Mouse (Mus musculus): ENCODE measurements at regions not wholly inside any gene's neighbourhood (a gene's known extent, or its start where the extent isn't known, plus 50 kb on each side); places are given as distances from the start of the nearest gene placed in this dataset.

DNA sequence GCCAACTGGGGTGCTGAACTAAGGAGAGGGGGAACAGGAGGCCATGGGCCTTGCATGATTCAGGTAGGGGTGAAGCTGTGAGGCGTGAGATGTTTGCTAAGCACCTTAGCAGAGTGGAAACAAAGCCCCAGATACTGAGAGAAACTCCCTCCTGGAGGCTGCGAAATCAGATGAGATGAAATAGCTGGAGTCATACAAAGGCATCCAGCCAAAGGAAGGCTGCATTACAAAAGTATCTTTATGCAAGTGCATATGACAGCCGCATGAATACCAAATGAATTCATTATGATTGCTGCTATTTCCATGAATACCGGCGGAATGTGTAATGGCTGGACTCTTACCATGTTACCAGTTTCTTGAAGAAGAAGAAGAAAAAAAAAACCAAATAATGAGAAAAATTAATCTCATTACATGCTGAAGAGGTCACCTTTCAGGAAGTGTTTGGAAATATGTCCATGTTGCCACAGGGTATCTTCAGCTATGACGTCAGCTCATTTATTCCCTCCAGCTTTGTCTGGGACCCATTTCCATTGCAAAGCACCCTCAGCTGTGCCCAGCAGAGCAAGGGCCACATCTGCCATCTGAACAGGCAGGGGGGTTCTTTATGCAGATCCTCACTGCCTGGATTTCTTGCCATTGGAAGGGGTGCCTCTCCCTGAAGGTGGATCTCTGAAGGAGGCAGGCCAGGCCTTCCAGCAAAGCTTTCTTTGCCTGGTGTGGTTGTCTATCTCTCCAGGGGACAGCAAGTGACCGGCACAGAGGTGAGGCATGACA lies 551.7 kb upstream of the Mki67 start:
- no peak for DNase-seq (ENCODE audit: low read depth)

DNA sequence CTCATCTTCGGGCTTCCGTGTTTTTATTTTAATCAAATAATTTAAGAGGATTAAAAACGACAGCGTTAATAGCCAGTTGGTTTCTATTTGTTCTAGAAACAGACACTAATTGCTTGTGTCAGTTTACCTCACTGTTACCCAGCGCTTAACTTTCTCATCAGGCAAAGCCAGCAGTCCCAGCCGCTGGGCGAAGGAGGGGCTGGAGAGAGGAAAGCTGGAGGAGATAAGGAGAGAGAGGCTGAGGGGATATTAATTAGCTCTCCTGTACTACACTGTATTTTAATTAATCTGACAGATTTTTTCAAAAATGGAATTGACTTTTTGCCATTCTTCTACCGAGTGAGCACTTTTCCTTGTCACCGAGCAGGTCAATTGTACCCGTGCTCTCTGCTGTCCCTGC lies 559.5 kb upstream of the Mki67 start:
- DNase-seq (ENCODE audit: low read depth): no peak

DNA sequence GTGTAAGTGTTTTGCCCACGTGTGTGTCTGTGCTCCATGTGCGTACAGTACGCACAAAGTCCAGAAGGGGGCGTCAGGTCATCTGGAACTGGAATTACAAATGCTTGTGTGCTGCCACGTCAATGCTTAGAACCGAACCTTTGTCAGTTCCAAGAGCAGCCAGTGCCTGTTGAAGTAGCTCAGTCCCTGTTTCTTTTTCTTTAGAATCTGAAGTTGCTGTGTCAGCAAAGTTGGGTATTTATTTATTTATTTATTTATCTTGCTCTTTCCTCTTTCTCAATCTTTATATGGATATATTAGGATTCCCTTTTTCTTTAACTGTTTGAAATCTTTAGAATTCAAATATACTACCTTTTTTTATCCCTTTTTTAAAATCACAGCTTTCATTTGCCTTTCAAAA lies 567.6 kb upstream of the Mki67 start:
- no peak for DNase-seq (ENCODE audit: low read depth)

DNA sequence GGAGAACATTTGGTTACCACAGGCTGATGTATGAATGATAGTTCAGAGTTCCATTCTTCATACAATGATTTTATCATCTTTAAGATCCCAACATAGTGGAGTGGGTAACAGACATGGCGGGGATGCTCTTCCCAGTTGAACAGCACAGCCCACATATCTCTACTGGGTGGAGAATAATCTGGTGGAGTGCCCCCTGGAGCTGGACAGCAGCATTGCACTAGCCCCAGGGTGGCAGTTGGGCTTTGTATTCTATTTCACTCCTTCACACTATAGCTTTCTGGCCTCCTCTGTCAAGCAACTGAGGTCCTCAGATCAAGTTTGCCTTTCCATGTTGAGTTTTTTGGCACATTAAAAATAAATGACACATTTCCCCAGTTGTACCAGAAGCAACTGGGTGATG lies 569.4 kb upstream of the Mki67 start:
- no peak for DNase-seq (ENCODE audit: low read depth)

DNA sequence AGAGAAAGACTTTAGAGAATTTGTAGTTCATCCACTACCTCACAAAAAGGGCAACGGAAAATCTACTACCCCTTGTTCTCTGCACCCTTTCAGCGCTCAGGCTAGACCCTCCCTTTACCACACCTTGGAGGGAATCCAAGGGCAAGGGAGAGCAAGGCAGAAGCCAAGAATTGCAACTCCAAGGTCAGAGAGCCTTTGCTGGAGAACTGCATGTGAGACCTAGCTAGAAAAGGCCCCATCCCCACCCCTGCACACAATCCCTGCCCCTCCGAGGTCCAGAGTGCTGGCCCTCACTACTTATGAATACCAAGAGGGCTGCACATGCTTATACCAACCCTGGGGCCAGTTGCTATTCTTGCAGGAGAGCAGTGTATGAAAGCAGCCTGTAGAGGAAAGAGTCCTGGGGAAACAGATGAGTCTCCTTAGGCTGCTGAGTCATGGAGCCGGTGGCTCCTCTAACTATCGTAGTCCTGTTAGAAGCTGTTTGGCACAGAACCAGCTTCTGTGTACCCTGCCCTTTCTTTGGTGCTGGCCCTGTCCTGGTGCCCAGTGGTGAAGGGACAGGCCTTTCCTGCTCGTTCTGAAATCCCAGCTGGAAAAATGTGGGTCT lies 577.5 kb upstream of the Mki67 start:
- no peak for DNase-seq (ENCODE audit: low read depth)

DNA sequence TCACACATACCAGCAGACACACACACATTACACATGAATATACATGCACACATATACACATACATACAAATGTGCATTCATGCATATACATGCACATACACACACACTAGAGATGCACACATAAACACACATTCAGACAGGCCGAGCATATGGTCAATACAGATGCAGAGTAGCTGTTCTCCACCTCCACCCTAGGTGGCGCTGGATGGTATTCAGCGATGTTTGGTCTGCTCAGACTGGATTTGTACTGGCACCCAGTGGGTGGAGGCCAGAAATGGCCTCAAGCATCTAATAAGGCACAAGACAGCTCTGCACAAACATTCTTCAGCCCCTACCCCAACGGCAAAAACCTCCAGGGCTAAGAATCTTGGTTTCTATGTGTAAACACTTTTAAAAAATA lies 578.3 kb upstream of the Mki67 start:
- peak; percentile 2 for DNase-seq (ENCODE audit: low read depth)

DNA sequence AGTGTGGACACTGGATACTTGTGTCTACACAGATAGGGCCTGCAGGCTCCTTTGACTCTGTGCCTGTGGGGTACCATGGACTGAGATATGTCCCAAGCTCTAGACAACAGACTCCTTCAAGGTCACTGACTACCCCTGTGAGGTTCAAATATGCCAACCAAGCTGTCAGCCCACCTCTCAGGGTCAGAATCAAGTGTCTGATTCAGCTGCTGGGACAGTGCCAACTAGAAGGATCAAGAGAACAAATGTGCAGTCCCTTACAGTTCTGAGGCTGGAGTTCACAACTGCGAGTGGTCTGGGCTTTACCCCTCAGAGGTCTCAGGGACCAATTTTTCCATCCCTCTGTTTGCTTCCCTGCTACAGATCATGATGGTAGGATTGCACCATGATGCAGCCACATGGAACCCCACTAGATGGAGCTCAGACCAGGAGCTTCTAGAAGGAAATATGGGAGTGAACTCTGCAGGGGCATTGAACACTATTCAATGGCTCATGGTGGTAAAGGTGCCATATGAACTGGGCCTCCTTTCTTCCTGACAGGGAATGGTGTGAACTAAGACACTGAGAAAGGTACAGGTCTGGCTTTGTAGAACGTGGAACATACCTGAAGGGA lies 581.8 kb upstream of the Mki67 start:
- no peak for DNase-seq (ENCODE audit: low read depth)

DNA sequence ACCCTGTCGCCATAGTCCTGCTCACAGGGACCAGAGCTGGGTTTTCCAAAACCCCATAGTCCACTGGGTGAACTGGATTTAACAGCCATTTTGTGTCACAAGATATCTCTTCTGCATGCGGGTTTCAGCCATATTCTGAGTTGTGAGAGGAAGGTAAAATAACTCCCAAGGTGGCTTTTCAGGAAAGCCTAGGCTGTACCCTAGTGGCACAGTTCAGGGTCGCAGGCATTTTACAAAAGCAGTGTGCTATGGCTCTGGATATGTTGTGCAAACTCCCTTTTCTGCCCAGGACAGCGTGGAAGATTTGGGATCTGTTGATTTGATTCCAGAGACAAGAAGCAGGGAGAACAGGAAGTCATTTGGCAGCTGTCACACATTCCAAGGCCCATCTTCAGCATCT lies 588.3 kb upstream of the Mgmt start:
- no peak for DNase-seq (ENCODE audit: low read depth)

DNA sequence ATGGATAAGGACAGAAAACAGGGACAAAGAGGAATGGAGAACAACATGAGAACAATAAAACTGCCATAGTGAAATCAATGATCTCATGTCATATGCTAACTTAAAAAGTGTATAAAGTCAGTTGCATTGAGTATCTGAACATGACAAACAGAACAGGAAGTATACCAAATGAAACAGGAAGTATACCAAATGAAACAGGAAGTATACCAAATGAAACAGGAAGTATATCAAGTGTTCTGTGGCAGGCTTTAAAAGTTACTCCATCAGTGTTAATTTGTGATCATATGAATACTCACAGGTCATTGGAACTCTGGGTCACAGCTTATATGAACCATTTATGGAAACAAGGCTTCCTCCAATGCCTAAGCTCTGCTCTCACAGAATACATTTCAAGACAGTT lies 585.6 kb upstream of the Mgmt start:
- no peak for DNase-seq (ENCODE audit: low read depth)

DNA sequence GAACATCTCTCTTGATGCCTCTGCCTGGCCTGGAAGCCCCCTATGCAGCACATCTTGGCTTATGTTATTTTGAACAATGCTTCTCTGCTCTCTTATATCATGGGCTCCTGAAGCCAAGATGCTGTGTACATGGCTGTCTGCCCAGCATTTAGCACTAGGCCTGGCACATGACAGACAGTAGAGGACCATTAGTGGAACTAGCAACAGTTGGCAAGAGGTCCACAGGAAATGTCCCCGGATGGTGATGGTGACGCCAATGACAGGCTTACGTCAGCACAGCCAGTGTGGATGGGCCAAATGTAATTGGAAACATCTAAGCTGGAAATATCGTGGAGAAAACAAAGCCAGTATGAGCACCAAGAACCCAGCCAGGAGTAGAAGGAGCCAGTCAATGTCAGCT lies 567.1 kb upstream of the Mgmt start:
- no peak for DNase-seq (ENCODE audit: low read depth)

DNA sequence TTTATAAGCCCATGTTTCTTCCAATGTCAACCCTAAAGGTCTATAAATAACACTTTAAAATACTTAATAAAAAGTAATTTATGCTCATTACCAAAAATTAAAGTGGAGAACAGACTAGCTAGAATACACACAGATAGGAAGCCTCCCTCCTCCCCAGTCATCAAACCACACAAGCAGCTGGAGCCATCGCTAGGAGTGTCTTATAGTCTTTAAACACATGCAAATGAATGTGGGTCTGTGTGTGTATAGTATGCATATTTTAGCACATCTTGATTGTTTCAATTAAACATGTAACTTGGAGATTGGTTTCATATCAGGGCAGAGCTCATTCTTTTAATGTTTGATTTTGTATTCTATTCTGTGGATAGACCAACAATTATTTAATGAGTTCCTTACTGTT lies 564.0 kb upstream of the Mgmt start:
- no peak for DNase-seq (ENCODE audit: low read depth)

DNA sequence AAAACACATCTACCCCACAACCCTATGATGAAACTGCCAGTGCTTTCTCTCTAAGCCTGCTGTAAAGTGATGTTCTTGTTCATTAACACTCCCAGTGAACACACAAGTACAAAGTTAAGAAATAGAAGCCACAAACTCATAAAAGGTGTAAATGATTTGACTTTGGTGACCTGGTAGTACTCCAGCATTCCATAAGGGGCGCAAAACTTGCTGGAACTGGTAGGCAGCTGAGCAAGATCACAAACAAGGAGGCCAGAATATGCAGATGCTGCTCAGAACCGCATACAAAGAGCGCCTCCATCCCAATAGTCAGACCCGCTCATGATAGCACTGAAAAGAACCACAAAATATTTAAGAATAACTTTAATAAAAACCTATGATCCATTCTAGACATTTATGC lies 561.6 kb upstream of the Mgmt start:
- DNase-seq (ENCODE audit: low read depth): no peak

DNA sequence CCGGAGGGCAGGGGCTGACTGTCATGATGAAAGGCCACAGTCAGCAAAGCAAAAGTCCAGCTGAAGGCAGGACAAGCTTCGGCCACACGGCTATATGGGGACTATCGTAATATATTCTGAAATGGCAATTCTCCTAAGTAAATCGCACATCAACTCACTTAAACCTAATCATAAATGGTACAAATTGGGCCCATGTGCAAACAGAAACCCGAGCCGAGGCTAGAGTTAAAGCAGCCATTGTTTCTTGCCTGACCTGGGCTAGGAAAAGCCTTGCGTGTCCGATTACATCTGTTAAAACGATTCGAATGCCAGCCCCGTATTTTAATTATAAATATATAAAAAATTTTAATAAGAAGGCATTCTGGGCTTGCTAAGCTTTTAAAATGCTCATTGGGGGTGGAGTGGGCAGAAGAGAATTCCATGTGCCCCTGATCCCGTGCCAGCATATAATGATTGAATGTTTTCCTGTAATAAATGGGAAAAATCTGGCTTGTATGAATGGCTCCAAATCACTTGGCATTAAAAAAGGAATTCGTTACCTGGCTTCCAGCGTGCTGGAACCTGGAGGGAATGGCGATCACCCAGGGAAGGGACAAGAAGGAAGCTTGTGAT lies 552.7 kb upstream of the Mgmt start:
- DNase-seq (ENCODE audit: low read depth): no peak

DNA sequence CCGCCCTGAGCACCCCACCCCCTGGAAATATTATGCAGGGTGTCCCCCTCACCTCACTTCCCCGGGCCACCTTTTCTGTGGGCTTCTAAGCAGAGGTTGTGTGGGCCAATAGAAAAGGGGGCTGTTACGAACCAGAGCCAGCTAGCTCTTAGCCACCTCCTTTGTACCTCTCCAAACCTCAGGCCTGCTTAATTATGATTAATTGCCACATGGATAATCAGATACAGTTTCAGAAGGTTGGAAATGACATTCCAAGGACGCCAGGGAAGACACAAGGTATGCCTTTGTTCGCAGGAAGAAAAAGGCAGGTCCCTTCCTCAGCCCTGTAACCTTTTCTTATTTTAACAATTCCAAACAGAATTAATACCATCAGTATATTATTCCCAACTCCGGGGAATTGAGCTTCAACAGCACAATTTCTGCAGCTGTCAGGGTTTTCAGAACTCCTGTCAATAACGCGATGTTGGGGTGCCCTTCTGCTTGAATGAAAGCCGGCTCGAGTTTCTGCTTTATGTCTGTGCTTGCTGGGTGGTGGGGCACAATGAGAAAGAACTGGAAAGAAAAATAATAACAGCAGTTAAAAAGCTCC lies 552.1 kb upstream of the Mgmt start:
- no peak for DNase-seq (ENCODE audit: low read depth)

DNA sequence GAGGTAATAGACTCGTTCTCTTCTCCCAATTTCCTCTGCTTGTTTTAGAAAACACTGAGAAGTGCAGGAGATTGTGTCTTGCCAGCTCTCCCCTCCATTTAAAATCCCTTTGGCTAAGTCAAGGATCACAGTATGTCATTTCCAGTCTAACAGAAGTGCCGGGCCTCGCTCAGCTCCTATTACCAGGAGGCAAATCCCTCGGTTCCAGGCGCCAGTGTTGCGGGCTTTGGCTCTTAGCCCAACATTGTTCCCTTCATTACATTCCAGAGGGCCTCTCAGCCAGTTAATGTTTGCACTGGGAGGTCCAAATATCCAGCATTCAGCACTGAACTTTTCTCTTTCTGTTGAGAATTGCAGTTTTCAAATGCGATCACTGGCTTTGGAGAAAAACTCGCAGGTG lies 551.6 kb upstream of the Mgmt start:
- DNase-seq (ENCODE audit: low read depth): no peak

DNA sequence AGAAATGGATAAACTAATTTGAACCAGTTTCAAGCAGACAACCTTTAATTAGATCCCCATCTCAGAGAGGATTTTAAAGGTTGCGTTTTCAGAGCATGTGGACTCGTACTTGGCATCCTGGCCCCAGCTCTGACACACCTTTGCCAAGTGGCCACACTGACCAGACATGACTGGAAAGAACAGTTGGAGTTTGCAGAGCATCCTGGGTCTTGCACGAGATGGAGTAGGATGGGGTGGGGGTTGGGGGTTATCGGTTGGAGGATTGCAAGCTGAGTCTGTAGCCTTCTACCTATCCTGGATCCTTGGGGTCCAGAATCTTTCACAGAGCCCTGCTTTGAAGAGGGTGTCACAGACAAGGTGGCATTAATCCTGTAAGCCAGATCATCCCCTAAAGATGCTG lies 550.9 kb upstream of the Mgmt start:
- no peak for DNase-seq (ENCODE audit: low read depth)

DNA sequence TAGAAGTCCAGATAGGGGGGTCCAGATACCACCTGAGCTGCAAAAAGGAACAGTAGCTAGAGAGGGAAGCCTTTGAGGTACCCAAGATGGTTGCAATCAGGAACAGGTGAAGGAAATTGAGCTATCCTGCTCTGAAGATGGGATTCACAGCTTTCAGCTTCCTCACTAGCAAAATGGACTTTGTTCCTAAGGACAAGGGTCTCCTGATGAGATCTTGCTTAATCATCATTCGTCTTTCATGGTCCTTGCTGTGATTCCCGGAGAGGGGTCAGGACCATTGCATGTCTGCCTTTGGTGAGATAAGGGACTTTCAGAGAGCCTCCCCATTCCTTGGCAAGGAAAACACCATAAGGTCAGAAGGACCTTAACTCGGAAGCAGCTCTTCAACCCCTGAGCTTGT lies 549.4 kb upstream of the Mgmt start:
- no peak for DNase-seq (ENCODE audit: low read depth)

DNA sequence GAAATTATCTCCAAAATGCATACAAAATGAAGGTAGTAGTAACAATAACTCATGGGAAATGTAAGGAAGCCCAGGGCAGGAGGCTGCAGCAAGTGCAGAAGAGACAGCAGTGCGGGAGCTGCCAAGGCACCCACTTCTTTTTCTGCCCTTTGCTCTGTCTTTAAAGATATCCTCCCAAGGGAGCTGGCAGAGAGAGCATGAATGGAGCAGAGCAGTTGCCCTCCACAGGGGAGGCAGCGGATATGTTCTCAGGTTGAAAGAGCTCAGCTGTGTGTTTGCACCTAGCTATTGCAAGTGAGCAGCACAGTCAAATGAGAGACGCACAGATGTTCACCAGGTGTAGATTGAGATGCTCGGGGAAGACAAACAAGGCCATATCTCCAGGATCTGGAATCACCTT lies 547.9 kb upstream of the Mgmt start:
- DNase-seq (ENCODE audit: low read depth): no peak

DNA sequence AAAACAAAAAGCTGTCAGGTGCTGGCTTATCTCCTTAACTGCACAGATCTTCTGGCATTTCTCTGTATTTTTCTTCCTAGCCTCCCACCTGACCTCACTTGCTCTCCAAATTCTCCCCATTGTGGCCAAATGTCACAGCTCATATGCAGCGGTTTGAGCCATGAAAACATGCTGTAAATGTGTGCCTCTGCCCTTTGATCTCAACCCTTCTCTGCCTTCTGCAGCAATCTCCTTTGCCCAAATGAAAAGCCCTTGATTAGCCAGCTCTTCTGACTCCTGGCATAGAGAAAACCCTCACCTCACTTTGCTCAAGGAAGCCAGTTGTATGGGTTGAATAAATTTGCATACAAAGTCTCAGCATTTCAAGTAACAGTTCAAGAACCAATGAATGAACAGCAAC lies 546.1 kb upstream of the Mgmt start:
- no peak for DNase-seq (ENCODE audit: low read depth)

DNA sequence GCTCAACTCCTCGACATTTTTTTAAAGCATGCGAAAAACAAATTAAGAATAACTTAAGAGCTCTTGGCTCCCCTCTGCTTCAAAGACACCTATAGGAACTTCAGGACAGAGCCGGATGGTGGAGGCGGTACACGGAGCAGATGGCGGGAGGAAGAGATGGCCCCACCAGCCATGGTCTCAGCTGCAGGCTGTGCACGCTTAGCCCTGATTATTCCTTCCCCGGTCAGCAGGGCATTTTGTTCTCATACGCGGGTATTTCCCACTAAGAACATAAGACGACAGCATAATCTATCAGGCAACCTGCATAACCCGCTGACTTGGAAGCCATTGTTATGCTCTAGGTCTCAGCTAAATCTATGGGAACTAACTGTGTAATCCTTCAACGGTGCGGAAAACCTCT lies 544.8 kb upstream of the Mgmt start:
- no peak for DNase-seq (ENCODE audit: low read depth)

DNA sequence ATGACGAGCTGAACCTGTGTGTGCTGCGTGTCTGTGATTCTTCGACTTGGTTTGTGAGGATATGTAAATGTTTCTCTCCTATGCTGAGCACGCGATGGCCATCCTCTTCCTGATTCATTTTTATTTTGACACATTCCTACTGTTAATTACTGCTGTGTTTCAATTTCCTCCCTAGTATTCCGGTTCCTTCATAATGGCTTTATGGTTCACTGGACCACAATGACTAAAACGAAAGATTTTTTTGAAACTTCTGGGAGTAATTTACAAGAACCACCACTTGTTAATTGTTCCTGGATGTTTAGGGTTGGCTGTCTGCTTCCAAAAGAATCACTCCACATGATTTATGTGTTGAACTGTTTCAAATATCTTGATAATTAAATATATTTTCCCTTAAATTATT lies 537.4 kb upstream of the Mgmt start:
- no peak for DNase-seq (ENCODE audit: low read depth)

DNA sequence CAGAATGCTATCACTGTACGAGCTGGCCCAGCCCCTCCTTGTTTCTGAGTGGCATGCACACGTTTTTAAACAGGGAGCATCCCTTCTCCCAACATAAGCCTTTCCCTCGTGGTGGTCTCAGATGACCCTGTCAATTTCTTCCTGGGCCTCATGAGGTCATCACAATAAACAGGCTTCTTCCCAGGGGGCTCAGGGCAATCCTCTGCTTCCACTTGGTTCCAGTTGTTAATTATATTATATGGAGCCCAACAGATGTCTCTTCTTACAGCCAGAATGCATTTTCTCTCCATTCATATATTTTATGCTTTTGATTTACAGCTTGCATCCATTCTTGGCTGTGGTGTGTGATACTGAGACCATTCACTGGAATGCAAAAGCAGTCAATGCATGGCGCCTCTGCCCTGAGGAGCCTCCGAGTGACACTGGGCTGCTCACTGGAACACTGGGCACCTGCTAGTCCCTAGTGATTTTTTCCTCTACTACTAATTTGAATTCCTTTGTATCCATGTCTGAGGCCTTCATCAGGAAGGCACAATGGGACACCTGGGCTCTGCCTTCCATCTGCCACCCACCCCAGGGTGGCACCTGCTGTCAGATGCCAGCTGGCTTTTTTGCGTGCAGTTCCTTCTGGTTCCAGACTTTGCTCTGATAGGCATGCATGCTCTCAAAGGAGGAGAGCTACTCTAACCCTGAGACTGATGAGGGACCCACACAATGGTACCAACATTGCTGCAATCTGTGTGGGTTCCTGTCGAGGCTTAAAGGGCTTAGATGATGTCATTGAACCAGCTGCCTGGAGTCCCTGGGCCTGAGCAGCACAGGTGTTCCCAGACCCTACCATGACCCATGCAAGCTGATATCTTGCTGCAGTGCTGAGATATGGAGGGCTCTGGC lies 528.8 kb upstream of the Mgmt start:
- DNase-seq (ENCODE audit: low read depth): no peak

All from induced T-regulatory cell, adult 2 months (primary cell).